Mouse (Mus musculus) spleen, adult 18-20 months (tissue): Measurements from ENCODE around the gene Dpf3.

Source experiments
- DNase-seq, 2 experiments: peaks; one replicate each; pipeline ENCODE4 v3.0.0; 2022; ENCODE audit warnings: mixed read lengths in 2 of 2

Dpf3 gene

DNA sequence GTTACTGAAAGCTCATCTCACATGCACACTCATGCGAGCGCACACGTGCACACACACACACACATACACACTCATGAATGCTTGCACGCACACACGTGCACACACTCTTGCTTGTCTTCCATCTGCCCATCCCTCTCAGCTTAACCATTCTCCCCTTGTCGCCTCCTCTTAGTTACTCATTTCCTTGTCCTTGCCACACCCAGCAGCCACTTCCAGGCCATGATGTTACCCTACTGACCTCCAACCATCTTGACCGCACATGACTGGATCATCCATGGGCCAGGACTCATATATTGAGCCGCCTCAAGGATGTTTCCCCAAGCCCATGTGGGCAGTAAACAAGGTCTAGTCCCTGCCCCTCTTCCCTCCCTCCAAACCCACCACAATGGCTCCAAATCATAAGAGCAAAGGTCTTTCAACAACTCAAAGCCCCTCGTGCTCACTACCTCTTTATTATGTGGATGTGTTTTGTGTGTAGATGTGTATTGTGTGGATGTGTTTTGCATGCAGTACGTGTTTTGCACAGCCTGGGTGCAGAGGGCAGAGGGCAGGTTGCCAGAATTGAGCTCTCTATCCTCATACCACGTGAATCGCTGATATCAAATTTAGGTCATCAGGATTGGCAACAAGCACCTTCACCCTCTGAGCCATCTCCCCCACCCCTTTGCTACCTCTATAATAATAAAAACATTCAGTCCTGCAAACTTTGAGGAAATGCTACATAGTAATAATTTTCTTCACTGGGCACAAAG, 82.0 kb downstream of the Dpf3 start:
- DNase-seq = no peak

- no peak for DNase-seq
Observed at GRCm38 (mm10) chr12:83402270-83402669, 85.2 kb downstream of the Dpf3 start.

GRCm38 (mm10) chr12:83392011-83392410, 95.5 kb downstream of the Dpf3 start:
- no peak for DNase-seq

GRCm38 (mm10) chr12:83387554-83387953, 100.0 kb downstream of the Dpf3 start:
- DNase-seq = no peak

GRCm38 (mm10) chr12:83381072-83381471, 106.4 kb downstream of the Dpf3 start:
- DNase-seq = no peak

DNA sequence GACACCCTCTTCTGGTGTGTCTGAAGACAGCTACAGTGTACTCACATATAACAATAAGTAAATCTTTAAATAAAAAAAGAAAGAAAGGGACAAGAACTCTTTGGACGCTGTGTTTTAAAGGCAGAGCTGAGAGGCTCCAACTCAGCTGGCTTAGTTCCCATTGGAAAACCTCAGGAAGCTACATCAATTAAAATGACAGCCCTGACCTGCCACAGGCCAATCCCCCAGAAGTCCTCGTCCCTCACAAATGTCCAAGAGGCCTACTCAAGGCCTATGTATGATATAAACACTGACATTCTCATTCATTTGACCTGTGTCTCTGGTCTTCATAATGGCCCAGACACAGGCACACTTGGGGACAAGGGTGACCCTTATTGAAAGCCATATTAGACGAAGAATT, 107.5 kb downstream of the Dpf3 start:
- DNase-seq = no peak

DNA sequence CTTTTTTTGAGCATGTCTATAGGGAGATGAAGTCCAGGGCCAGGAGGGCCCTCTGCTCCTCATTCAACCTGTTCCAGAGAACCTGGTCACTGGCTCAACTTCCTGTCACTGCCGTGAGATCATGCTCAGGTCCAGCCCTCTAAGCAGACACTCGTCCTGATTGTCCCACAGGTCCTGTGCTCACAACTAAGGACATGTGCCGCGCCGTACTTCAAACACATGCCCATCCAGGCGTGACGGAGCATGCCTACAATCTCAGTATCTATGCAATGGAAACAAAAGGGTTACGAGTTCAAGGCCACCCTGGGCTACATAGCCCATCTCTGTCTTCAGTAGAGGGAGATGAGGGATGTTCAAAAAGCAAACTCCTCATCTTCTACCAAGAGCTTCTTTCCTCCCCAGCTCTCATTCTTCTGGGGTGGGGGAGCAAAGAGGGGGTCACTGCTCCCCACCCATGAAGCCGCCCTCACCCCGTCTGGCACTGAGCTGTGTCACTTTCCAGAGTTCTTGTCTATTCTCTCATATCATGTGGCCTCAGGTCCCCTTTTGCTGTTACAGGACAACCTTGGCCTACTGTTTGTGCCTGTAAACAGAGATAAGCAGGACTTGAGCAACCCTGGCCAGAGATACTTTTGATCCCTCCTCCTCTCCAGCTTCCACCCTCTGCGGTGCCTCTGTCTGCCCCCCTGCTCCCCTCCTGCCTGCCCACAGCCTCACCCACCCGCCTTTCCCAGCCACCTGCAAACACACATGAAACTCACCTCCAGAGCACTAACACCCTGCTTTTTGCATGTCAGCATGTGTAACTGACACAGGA, 112.3 kb downstream of the Dpf3 start:
- no peak for DNase-seq

GRCm38 (mm10) chr12:83373081-83373480, 114.4 kb downstream of the Dpf3 start:
- no peak for DNase-seq

GRCm38 (mm10) chr12:83372290-83372689, 115.2 kb downstream of the Dpf3 start:
- no peak for DNase-seq

GRCm38 (mm10) chr12:83370221-83370620, 117.3 kb downstream of the Dpf3 start:
- DNase-seq = no peak

DNA sequence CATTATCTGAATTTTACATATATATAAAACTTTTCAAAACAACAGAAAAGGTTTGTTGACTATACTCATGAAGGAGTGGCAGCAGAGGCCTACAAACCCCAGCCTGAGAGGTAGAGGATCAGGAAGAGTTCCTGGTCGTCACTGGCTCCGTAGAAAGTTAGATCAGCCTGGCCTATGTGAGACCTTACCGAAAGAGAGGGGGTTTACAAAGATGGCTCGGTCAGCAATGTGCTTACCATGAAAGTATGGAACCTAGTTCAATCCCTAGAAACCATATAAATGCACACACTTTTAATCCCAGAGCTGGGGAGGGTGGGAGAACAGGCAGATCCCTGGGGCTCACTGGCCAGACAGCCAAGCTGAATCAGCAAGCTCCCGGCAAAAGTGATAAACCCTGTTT, 118.1 kb downstream of the Dpf3 start:
- no peak for DNase-seq

GRCm38 (mm10) chr12:83367486-83367885, 120.0 kb downstream of the Dpf3 start:
- no peak for DNase-seq

- no peak for DNase-seq
Observed at GRCm38 (mm10) chr12:83364771-83365170, 122.7 kb downstream of the Dpf3 start.

GRCm38 (mm10) chr12:83361801-83362200, 125.7 kb downstream of the Dpf3 start:
- no peak for DNase-seq

DNA sequence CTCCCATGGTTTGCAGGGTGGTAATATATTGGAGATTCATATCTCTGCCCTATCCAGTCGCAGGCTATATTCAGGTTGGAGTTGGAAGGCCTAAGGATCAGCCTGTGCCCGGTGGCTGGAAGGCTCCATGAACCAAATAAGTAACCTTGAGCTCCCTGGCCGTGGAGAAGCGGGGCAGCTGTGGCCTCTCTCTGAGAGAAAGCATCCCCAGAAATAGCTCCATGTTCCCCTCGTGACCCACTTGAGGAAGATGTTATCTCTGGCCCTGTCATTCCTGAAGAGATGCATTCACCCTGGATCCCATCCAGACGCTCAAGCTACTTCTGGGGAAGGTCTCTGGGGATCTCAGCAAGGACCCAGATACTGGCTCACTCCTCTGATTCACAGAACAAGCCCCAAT, 134.9 kb downstream of the Dpf3 start:
- no peak for DNase-seq

- DNase-seq = no peak
Observed at GRCm38 (mm10) chr12:83349736-83350135, 137.8 kb downstream of the Dpf3 start.

GRCm38 (mm10) chr12:83348246-83348645, 139.3 kb downstream of the Dpf3 start:
- no peak for DNase-seq

DNA sequence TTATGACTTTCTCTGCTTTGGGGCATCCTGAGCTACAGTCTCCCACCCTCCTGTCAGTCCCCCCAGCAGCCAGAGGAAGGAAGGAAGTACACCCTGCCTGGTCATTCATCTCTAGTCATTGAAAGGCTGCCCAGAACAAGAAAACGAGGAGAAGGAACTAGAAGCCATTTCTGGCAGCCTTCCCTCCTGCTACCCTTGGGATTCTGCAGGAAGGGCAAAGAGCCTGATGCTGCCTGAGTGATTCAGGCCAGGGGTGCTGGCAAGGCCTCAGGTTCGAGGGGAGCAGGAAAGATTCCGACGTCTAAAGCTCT, 144.7 kb downstream of the Dpf3 start:
- no peak for DNase-seq

DNA sequence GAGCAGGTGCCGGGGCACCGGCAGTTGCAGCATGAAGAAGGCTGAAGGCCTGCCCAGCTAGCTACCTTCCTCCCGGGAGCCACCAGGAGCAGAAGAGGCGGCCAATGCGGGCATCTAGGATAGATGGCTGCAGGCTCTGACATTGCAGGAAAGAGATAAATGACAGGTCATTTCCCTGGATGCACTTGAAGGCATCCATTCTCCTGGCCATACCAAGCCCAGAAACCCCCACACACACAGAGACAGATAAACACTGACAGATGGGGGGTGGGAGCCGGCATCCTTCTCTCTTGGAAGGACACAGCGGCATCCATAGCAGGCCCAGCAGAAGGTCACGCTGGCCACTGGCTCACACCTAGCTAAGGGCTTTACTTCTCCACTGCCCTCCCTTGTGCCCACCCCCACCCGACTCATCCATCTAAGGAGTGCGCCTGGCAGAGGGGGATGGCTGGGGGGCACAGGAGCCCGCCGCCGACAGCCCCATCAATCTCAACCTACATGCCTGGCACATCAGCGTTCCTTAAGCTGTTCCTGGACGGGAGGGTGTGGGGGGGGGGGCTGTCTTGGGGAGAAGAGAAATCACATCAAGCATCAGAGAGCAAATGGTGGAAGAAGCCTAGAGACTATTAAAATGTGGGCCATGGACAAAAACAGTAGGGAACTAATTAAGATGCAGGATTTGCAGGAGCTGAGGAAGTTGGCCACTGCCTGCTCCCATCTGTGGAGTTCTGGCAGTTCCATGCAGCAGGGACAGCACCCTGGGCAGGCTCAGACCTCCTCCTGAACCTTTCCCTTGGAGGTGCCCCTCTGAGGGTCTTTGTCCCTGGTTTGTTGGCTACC, 145.3 kb downstream of the Dpf3 start:
- DNase-seq = no peak

DNA sequence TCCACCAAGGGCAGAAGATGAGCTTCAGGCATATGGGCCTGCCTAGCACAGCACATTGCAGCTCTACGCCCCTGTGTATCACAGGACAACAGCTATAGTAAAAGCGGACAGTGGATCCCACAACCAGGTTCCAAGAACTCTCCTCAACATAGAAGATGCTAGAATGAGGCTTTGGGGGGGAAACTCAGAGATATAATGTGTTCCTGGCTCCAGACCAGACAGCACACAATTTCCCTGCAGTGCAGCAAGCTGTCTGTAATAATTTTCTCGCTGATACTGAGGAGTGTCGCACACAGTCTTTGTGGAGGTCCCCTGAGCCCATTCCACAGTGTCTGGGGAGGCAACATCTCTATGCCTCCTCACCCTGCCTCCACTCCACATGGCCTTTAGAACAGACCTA, 146.6 kb downstream of the Dpf3 start:
- no peak for DNase-seq

GRCm38 (mm10) chr12:83338345-83338744, 149.2 kb downstream of the Dpf3 start:
- no peak for DNase-seq

DNA sequence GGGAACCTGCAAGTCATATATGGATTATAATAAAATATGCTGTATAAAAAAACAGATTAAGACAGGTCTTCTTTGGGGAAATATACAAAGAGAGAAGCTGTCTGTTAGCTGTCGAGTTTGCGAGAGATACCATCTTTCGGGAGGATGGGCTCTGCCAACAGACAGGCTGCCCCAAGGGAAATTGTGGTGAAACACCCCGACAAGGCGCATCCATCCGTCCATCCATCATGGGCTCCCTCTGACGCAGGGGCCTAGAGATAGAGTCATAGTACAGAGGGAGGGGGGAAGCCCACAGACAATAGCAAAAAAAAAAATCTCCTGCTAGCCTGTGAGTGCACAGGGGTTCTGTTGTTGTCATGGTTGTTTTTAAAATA, 149.8 kb downstream of the Dpf3 start:
- DNase-seq = no peak

GRCm38 (mm10) chr12:83337077-83337775, 150.3 kb downstream of the Dpf3 start:
- DNase-seq = no peak
